Mouse (Mus musculus) 416B (cell line): ENCODE measurements at regions not wholly inside any gene's neighbourhood (a gene's known extent, or its start where the extent isn't known, plus 50 kb on each side); places are given as distances from the start of the nearest gene placed in this dataset.

Experiments used
- DNase-seq: peaks from one replicate; pipeline ENCODE4 v3.0.0; 2011; ENCODE audit warnings: low read depth

GRCm38 (mm10) chr8:83837637-83838378, 62.1 kb upstream of the Adgrl1 start:
- no peak for DNase-seq

DNA sequence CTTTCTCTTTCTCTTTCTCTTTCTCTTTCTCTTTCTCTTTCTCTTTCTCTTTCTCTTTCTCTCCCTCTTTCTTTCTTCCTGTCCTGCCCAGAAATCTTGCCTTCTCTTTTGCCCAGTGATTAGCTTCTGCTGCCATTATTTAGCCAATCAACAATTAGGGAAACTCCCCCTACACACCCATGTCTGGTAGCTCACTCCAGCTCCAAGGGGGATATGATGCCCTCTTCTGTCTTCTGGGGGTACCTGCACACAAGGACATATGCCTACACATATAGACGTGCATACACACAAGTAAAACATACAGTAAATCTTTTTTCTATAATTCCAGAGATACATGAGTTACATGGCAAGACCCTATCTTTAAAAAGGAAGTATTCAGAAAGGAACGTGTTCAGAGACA, 70.1 kb upstream of the Adgrl1 start:
- peak; percentile 17 for DNase-seq

DNA sequence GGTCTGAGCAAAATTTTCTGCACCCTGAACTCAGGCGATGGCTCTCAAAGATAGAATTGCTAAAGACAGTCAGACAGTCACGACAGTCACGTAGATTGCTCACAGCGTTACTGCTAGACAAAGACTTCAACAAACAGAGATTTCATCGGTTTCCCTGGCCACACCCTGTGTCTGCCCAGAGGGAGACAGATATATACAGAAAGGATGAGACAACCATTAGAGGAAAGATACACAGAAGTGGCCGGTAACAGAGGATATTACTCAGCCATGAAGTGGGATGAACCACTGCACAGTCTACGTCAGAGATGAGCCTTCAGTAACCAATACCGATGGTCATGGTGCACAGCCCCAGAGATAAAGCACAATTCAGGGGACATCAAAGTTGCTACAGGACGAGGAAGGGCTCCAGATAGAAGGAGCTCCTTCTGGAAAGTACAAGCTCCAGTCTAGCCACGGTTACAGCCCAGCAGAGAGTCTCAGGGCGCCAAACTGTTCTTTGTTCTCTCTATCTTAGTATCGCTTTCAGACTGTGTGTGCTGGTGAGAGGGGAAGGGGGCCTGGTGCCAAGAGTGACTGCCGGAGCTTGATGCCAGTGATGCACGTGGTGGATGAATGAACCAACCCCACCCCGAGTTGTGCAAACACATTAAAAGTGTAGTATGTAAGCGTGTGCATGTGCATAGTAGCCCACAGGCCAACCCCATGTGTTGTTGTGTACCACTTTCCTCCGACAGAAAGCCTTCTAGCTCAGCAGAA, 74.8 kb upstream of the Adgrl1 start:
- no peak for DNase-seq

- no peak for DNase-seq
Measured at GRCm38 (mm10) chr8:83819086-83819485, 78.0 kb upstream of the Adgre5 start.

DNA sequence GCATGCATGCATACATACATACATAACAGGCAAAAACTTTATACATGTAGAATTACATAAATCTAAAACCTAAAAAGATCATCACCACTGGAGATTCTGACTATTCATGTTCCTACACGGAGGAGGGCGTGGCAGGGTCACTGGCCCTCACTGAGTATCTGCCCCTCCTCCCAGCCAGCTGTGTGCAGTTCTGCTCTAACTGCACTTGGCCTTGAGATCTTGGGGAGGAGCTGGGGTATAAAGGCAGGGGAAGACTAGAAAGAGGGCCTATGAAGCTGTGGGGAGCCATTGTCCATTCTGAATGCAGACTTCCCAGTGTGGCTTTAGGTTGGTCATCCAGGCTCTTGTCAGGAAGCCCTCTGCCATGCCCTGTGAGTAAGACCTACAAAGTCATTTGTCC, 69.5 kb upstream of the Adgre5 start:
- no peak for DNase-seq

DNA sequence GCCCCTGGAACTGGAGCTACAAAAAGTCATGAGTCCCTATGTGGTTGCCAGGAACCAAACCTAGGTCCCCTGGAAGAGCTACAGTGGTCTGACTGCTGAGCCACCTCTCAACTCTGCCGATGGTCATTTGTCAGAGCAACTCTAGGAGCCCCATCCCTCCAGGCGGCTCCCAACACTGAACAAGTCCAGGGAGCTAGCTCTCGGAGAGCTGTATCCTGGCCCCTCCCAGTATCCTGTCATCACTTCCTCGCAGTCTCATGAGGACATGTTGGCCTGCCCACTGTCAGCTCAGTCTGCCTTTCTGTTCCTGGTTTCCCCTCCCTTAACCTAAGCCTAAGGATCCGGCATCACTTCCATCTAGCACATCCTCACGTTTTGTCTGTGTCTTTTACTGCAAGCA, 64.5 kb upstream of the Adgre5 start:
- DNase-seq: no peak

- peak; percentile 55 for DNase-seq
Measured at GRCm38 (mm10) chr8:83803312-83803711, 62.2 kb upstream of the Adgre5 start.

DNA sequence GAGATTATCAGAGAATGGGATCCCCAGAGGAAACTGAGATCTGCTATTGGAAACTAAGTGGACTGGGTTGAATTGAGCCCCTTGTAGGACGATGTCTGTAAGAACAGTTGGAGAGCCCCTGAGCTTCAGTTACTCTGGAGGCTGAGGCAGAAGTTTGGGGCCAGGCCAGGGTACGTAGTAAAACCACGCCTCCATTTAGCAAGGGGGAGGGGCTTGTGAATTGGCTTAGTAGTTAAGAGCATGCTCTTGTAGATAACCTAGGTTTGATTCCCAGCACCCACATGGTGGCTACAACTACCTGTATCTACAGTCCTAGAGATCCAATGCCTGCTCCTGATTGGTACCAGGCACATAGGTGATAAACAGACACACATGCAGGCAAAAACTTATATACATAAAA, 61.4 kb upstream of the Adgre5 start:
- DNase-seq: peak; percentile 29

DNA sequence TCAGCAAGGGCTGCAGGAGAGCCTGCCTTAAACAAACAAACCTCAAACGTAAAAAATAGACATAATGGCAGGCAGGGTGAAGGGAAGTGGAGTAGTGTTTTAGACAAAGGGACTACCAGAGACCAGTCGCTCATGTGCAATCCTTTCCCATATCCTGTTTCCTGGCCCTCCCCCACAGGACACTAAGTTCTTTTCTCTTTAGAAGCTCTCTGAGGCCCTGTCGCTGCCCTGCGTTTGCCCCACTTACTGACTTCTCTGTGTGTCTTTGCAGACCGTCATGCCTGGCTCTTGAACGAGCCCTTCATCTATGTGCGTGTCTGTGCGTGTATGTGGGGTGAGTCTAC, 58.5 kb upstream of the Adgre5 start:
- no peak for DNase-seq

- DNase-seq: no peak
Measured at GRCm38 (mm10) chr8:83798881-83799606, 57.9 kb upstream of the Adgre5 start.

DNA sequence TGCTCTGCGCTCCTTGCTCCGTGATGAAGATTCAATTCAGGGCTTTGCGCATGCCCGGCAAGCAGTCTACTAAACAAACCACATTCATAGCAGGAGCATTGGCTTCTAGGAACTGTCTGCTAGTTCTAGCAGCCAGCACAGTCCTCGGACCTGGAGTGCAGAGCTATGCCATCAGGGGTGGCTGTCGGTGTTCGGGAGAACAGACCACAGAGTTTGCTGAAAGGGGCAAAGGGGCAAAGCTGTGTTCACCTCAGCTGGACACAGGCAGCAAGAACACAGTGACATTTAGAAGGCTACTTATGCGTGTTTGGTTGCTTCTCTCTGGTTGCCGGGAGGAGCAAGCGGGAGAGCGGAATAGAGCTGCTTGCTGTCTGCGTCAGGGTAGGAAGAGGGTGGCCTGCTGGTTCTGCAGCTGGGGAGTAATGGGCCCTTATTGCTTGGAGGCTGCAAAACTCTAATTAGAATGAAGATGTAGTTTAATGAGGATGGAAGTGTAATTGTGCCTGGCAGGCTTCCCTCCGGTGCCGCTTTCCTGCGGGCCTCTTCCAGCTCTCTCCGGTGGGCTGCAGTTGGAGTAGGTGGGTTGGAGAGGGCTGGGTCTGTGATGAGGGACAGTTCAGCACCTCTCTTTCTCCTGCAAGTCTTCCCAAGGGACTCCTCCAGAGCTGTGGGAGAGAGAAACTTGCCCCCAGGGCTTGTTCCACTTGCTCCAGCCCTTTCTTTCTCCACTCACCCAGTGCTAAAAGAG, 52.5 kb upstream of the Adgre5 start:
- no peak for DNase-seq
